Mouse (Mus musculus) hindbrain, embryonic 14.5 days (tissue): ENCODE measurements around the gene Prlh. TPM values are rescaled to one million over a fixed set of nuclear protein-coding genes. Genes with fewer than 3 reads are reported as not detected.

ENCODE experiments used
- ATAC-seq: fragments of 200-750 bp; cut with Nextera tagmentation; 2 replicates; pipeline ENCODE4 v1.8.0; 2017; ENCODE audit warnings: moderate number of reproducible peaks, mild to moderate bottlenecking, moderate TSS enrichment, moderate library complexity; ENCODE audit not compliant: low FRiP score
- DNase-seq: peaks from one replicate; pipeline ENCODE4 v3.0.0-alpha.2; 2015; ENCODE audit warnings: low spot score
- H3K27ac ChIP-seq: fragments of 300-500 bp; sonication (generic); 2 replicates; pipeline ENCODE4 v1.5.1; 2014; ENCODE audit warnings: mild to moderate bottlenecking, moderate library complexity
- H3K27me3 ChIP-seq: fragments of 300-500 bp; sonication (generic); 2 replicates; pipeline ENCODE4 v1.6.1; 2014; ENCODE audit warnings: mild to moderate bottlenecking, low read length, mixed read lengths; ENCODE audit not compliant: control insufficient read depth, insufficient read depth
- H3K36me3 ChIP-seq: fragments of 300-500 bp; sonication (generic); replicated peaks from 2 replicates; pipeline ENCODE4 v1.6.1; 2014; ENCODE audit not compliant: control insufficient read depth, insufficient read depth
- H3K4me1 ChIP-seq: fragments of 300-500 bp; sonication (generic); replicated peaks from 2 replicates; pipeline ENCODE4 v1.6.1; 2014; ENCODE audit warnings: antibody characterized with exemption, low read length, mixed read lengths; ENCODE audit not compliant: control insufficient read depth, insufficient read depth
- H3K4me2 ChIP-seq: fragments of 300-500 bp; sonication (generic); replicated peaks from 2 replicates; pipeline ENCODE4 v1.6.1; 2014; ENCODE audit warnings: mild to moderate bottlenecking, moderate library complexity
- H3K4me3 ChIP-seq: fragments of 300-500 bp; sonication (generic); replicated peaks from 2 replicates; pipeline ENCODE4 v1.5.1; 2014; ENCODE audit warnings: mild to moderate bottlenecking, low read length
- H3K9ac ChIP-seq: fragments of 300-500 bp; sonication (generic); 2 replicates; pipeline ENCODE4 v1.6.1; 2014
- H3K9me3 ChIP-seq: fragments of 300-500 bp; sonication (generic); 2 replicates; pipeline ENCODE4 v1.6.1; 2016; ENCODE audit warnings: low read length; ENCODE audit not compliant: control insufficient read depth
- WGBS: fragments of 180-500 bp; shearing (Covaris S2); extraction: QIAGEN DNeasy Blood & Tissue Kit; methylation state at CpG from one replicate; pipeline ENCODE4 v1.1.7; 2014; 5-methylcytosine and 5-hydroxymethylcytosine counted together
- polyA plus RNA-seq: library from polyadenylated mRNA; unstranded; fragments of >200 nt; fragmentation: Nextera tagmentation; extraction: Ambion mirVana; gene quantifications from 2 replicates; pipeline ENCODE4 v1.2.1, GENCODE M21; 2014

Prlh gene
- polyA plus RNA-seq, 1 experiment from 2014 or later = not detected

- ATAC-seq (no peak), DNase-seq (no peak)
- no peaks in the 10 kb centered on the region for H3K36me3 ChIP-seq
- no peaks in the 10 kb centered on the region for H3K27me3 ChIP-seq
- no peaks in the 10 kb centered on the region for H3K9me3 ChIP-seq
- H3K4me3 ChIP-seq = no peak overlapping the region
- no peak overlapping the region for H3K4me2 ChIP-seq
- peaks cover 14% of the 10 kb centered on the region; the same call in 1 of the 2 replicates for H3K4me1 ChIP-seq
- H3K27ac ChIP-seq = no peak overlapping the region
- H3K9ac ChIP-seq = no peak overlapping the region
- 93% methylated on average over 3 of the region's 3 CpGs for WGBS
Observed at GRCm38 (mm10) chr1:91002641-91003040, 49.7 kb downstream of the Prlh start.

Other genes starting within 250 kb of the Prlh start
- gene Col6a3, start 109.1 kb upstream of the Prlh start, polyA plus RNA-seq = 11.9 and 12.6 TPM in 2 replicates
- 0.13 TPM in 2 replicates for gene Mlph, start 38.0 kb upstream of the Prlh start, polyA plus RNA-seq
- gene Rab17, start 16.6 kb downstream of the Prlh start, polyA plus RNA-seq = 0.13 TPM in 1 of 2 replicates, not detected in the other
- 39.5 and 43.3 TPM in 2 replicates for gene Lrrfip1, start 45.6 kb downstream of the Prlh start, polyA plus RNA-seq
- 0.43 and 0.78 TPM in 2 replicates for gene Rbm44, start 192.0 kb downstream of the Prlh start, polyA plus RNA-seq
- gene Ramp1, start 226.7 kb downstream of the Prlh start, polyA plus RNA-seq = 12.5 and 14.2 TPM in 2 replicates